Mouse (Mus musculus) left cerebral cortex, adult 18-20 months (tissue): ENCODE results near the gene Klrg2. TPM values are rescaled to one million over a fixed set of nuclear protein-coding genes. Genes with fewer than 3 reads are reported as not detected.
"Not testable (repeated sequence)": the region's sequence is repeated elsewhere in the genome, so short reads cannot be mapped to it uniquely, and the experiment has no call there.

Source experiments
- DNase-seq, 2 experiments: peaks; one replicate each; pipeline ENCODE4 v3.0.0; 2021 to 2022; ENCODE audit warnings: low spot score in 2 of 2, mixed read lengths in 1 of 2
- long read RNA-seq, 2 experiments: library from polyadenylated mRNA; stranded (forward); transcript quantifications; one replicate each; pipeline ENCODE4 v2.0.0; 2021
- total RNA-seq, 2 experiments: library from RNA; stranded (reverse); gene quantifications; 2 replicates each; pipeline ENCODE4 v1.2.3; 2021

The Klrg2 gene
- total RNA-seq, result 1 to 10 TPM in 1 of 2 experiments, under 1 TPM in 1; 0.30 to 1.0 TPM
- long read RNA-seq, experiment 1, result 0 reads
- long read RNA-seq, experiment 2, result 0 reads

GRCm38 (mm10) chr6:38636852-38637618 lies at the start of gene Klrg2:
Gene Klrg2 (minus strand): TSS chr6:38637242.
- no peak for DNase-seq

DNA sequence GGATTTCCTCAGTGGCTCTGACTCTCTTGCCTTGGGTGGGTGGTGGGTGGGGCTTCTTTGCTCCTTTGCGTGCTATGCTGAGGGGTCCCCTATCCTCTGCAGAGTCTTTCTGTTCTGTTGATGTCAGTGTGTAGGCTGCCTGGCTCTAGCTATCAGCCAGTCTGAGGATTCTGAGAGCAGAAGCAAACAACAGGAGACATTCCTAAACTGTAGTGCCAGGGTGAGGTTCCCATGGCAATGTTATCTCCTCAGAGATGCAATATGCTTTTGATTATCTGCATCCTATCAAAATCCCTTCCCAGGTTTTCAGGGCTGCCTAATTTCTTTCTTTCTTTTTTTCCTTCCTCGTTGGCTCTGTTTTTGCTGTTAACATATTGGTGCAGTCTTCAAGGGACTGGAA lies 45.5 kb upstream of the Klrg2 start:
- no peak for DNase-seq

DNA sequence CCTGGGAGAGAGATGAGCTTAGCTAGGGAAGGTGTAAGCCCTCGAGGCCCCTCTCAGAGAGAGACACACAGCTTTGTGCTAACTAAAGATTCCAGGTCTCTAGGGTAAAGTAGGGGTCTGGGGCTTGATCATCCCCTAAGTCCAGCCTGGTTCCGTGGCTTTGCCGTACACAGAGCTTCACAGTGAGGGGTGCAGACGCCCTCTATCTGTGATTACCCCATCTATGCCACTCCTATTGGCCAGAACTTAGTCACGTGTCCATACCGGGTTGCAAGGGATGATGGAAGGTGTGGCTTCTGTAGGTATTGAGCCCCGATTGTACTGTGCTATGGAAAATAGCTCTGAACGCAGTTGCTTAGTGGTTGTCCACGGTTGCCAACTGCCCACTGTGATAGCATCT lies 40.6 kb upstream of the Klrg2 start:
- DNase-seq, result no peak

- no peak for DNase-seq
Measured at GRCm38 (mm10) chr6:38676723-38677122, 39.7 kb upstream of the Klrg2 start.

GRCm38 (mm10) chr6:38676217-38676616 lies 39.2 kb upstream of the Klrg2 start:
- no peak for DNase-seq

GRCm38 (mm10) chr6:38672011-38672410 lies 35.0 kb upstream of the Klrg2 start:
- DNase-seq, result no peak

GRCm38 (mm10) chr6:38671270-38671669 lies 34.2 kb upstream of the Klrg2 start:
- DNase-seq, result no peak

GRCm38 (mm10) chr6:38670488-38670887 lies 33.4 kb upstream of the Klrg2 start:
- not testable (repeated sequence) for DNase-seq

- DNase-seq, result no peak
Measured at GRCm38 (mm10) chr6:38669580-38669979, 32.5 kb upstream of the Klrg2 start.

DNA sequence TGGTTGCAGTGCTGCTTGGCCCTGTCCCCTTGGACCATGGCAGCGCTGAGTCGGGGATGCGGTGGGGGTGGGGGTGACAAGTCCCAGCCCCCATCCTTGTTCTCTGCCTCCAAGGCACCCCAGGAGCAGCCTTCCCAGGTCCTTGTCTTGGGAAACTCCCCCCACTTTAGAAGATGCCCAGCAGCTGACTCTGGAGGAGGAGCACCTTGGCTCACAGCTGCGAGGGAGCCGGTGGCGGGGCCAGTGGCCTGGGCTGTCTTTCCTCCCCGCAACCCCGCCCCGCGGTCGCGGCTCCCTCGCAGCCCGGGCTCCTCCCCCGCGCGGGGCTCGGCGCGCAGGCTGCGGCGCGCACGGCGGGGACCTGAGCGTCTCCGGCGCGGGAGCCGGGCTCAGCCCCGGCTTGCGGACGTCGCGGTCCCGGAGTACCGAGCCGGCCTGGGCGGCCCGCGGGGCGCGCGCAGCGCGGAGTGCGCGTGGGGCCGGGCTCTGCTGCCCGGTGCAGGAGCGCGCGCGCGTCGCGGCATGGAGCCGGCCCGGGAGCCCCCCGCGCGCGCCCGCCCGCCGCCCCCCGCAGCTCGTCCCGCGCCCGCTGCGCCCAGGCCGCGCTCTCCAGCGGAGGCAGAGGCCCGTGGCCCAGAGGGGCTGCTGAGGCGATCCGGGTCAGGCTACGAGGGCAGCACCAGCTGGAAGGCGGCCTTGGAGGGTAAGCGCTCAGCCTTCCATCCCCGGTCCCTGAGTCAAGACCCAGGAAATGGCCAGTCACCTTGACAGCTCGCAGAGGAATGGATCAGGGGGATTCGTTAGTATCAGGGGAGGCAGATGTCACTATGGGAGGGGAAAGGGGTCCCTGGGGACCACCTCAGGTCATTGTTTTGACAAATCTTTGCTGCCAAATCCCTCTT lies 25.9 kb upstream of the Klrg2 start, which contains the start of gene Clec2l:
Gene Clec2l (plus strand): TSS at position 356 of the 902 bp plus-strand sequence.
- DNase-seq, result peak; percentile 51 to 72

DNA sequence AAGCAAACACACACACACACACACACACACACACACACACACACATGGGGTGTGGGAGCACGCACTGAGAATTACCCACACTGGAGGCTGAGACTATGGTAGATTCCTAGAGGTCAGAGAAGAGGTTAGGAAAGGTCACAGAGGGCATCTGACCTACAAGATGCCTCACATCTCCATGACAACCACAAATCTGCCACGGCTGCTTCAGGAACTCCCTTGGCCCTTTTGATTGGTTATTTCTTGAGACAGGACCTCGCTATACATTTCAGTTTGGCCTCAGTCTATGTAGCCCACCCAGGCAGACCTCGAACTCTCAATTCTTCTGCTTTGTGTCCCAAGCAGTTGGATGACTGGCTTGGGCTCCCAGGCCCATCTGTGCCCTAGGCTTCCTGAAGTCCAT lies 24.6 kb upstream of the Klrg2 start:
- DNase-seq, result no peak

DNA sequence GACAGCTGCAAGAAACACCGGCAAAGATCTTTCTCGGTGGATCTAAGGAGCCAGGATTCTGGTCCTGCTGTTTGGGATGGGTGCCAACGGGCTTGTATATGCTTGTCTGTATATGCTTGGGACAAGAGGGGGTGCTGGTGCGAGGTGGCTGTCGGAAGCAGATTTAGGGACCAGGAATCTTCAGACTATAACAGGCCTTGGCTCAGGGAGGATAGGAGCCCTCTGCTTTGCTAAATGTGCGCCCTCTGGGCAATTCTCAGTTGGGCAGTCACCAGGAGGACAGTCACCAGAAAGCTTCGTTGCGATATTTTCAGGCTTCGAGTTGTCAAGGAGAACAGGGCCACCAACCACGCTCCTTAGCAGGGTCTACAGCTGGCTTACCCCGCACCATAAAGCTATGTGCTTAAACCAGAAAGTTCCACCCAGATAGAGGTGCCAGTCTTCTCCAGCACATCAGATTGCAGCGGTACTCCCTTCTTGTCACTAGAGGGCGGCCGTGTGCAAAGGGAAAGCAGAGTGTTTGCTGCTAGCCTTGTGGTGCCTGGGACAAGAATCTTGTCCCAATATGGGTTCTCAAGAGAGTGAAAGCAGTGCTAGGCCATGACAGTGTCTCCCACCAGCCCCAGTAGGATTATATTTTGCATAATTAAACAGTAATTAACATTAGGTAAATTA lies 13.4 kb upstream of the Klrg2 start:
- DNase-seq, result peak; percentile 70 to 72

GRCm38 (mm10) chr6:38649545-38649944 lies 12.5 kb upstream of the Klrg2 start:
- DNase-seq, result no peak

DNA sequence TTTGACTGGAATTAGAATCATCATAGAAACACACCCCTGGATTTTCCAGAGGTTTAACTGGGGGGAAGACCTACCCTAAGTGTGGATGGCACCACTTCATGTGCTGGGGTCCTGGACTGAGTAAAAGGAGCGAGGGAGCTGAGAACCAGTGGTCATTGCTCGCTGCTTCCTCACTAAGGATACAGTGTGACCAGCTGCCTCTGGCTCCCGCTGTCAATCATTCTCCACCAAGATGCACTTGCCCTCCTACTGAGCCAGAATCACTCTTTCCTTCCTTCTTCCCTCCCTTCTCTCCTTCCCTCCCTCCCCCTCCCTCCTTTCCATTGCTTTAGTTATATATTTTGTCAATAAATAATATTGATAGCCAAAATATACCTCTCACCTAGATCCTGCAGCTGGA lies 6.0 kb upstream of the Klrg2 start:
- no peak for DNase-seq

- no peak for DNase-seq
Measured at GRCm38 (mm10) chr6:38642593-38642992, 5.6 kb upstream of the Klrg2 start.

DNA sequence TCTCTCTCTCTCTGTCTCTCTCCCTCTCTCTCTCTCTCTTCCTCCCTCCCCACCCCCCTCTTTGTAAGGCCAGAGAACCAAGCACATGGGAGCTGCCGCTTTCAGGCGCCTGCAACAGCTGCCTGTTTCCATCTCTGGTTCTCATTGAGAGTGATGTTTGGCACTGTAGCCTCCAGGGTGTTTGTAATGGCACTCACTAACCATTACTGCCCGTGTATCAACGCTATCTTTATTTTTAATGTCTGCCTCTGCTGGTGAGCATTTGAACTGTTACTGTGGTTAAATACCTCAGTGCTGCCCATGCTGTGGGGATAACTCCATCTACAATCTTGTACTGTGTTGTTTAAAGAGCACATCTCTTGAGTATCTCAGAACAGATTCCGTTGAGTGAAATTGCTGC lies 4.6 kb upstream of the Klrg2 start:
- DNase-seq, result no peak

- DNase-seq, result no peak
Measured at GRCm38 (mm10) chr6:38641228-38641627, 4.2 kb upstream of the Klrg2 start.

DNA sequence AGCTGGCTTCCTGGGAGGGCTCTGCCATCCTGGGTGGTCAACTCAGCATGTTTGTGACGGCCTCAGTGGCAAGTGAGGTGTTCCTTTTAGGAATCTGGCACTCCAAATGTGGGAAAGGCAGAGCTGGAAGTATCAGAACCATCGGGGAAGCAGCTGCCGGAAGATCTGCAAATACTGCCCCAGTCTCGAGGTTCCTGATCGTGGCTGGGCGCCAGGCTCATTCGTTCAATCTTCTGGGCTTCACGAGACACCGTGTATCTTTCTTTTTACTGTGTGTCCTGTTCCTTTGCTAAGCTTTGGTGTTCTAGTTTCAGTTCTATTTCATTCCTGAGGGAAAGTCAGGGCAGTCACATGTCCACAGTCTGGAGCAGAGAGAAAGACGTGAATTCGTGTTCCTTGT lies 3.4 kb upstream of the Klrg2 start:
- no peak for DNase-seq

DNA sequence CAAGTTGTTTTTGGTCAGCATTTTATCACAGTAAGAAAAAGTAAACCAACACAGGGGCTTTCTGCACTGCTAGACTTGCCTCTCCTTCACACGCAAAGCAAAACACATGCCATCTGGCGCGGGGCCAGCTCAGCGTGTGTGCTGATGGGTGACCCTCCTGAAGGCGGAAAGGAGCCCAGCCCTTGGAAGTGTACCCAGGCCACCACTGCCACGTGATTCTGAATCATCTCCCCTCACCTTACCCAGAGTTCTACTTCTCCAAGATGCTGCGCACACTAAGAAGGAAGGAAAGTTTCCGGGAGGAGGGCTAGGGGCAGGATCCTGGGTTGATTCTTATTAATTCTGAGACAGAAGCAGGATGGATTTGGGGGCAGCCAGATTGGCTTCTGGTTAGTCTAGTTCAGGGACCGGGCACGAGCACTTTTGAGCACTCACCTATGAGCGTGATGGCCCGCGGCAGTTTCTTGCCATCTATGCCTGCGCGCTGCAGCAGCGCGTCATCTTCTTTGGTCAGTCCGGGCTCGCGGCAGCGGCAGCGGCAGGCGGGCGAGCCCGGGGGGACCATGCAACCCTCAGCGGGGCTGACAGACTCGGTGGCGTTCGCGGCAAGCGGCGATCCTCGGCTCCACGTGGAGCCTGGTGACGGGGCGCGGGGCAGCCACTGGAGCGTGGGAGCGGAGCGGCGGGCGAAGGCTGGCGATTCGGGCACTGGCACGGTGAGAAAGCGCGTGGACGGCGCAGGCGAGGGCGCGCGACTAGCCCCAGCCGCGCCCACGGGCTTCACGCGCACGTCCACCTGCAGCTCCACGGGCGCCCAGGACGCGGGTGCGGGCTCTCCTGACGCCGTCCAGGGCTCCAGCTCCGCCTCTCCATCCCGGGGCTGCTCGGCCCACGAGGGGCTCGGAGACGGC lies 846 bp downstream of the Klrg2 start:
- DNase-seq, result peak; percentile 17 to 43

DNA sequence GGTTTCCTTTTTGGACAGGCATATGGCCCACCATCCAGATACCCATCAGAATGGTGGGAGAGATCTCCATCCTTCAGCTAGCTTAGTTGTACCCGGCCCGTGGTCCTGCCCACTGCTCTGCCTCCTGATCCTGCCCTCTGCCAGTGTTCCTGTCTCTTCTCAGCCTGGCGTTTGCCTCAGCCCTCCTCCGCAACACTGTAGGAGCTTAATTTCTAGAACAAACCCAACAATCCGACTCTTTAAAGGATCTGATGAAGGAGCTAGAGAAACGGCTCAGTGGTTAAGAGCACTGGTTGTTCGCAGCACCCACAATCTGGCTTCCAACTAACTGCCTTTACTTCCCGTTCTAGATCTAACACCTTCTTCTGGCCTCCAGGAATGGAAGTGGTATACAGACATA lies 2.6 kb downstream of the Klrg2 start:
- DNase-seq, result no peak
